Mouse (Mus musculus) embryonic facial prominence, embryonic 15.5 days (tissue): ENCODE data around the gene Hspb1. TPM values are rescaled to one million over a fixed set of nuclear protein-coding genes. Genes with fewer than 3 reads are reported as not detected.
A peak's percentile ranks its signal among the peaks of the same experiment; 100 is the strongest.

ENCODE experiments used
- ATAC-seq: fragments of 200-750 bp; cut with Nextera tagmentation; 2 replicates; pipeline ENCODE4 v1.8.0; 2017; ENCODE audit warnings: low read depth, moderate TSS enrichment; ENCODE audit not compliant: insufficient number of reproducible peaks, low FRiP score, low TSS enrichment
- H3K27ac ChIP-seq: fragments of 300-500 bp; sonication (generic); replicated peaks from 2 replicates; pipeline ENCODE4 v1.5.1; 2015; ENCODE audit warnings: mild to moderate bottlenecking, inconsistent platforms
- H3K27me3 ChIP-seq: fragments of 300-500 bp; sonication (generic); 2 replicates; pipeline ENCODE4 v1.6.1; 2015; ENCODE audit warnings: inconsistent platforms
- H3K36me3 ChIP-seq: fragments of 300-500 bp; sonication (generic); 2 replicates; pipeline ENCODE4 v1.6.1; 2015; ENCODE audit warnings: mild to moderate bottlenecking, inconsistent platforms
- H3K4me1 ChIP-seq: fragments of 300-500 bp; sonication (generic); 2 replicates; pipeline ENCODE4 v1.6.1; 2015; ENCODE audit warnings: inconsistent platforms
- H3K4me2 ChIP-seq: fragments of 300-500 bp; sonication (generic); replicated peaks from 2 replicates; pipeline ENCODE4 v1.6.1; 2015; ENCODE audit warnings: mild to moderate bottlenecking, inconsistent platforms
- H3K4me3 ChIP-seq: fragments of 300-500 bp; sonication (generic); replicated peaks from 2 replicates; pipeline ENCODE4 v1.5.1; 2015; ENCODE audit warnings: mild to moderate bottlenecking, inconsistent platforms
- H3K9ac ChIP-seq: fragments of 300-500 bp; sonication (generic); 2 replicates; pipeline ENCODE4 v1.6.1; 2015; ENCODE audit warnings: inconsistent platforms
- H3K9me3 ChIP-seq: fragments of 300-500 bp; sonication (generic); replicated peaks from 2 replicates; pipeline ENCODE4 v1.6.1; 2016; ENCODE audit warnings: inconsistent platforms
- WGBS: fragments of 180-500 bp; shearing (Covaris S2); methylation state at CpG from one replicate; pipeline ENCODE4 v1.1.7; 2015; 5-methylcytosine and 5-hydroxymethylcytosine counted together
- polyA plus RNA-seq: library from polyadenylated mRNA; unstranded; fragments of >200 nt; fragmentation: Nextera tagmentation; extraction: Ambion mirVana; gene quantifications from 2 replicates; pipeline ENCODE4 v1.2.1, GENCODE M21; 2015

Gene Hspb1
- polyA plus RNA-seq = 803 and 821 TPM in 2 replicates

DNA sequence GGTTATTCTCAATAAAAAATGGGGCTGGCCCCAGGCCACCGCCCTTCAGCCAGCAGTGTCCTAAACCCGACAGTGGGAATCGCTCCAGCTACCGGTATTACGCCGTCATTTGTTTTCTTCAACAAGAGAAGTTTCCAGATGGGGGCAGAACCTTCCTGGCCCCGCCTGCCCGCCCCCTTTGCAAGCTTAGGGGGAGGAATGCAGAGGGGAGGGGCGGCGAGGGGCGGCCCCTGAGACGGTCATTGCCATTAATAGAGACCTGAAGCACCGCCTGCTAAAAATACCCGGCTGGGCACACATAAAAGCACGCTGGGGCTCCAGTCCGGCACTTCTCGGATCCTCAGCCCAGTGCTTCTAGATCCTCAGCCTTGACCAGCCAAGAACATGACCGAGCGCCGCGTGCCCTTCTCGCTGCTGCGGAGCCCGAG, at the start of gene Hspb1:
Gene Hspb1, plus strand, starts transcription at position 245 of the 428 bp plus-strand sequence.
- Histone ChIP-seq H3K9me3 (no peaks in the 10 kb centered on the region), H3K9ac (peak within 1 kb of the TSS; percentile 35), H3K4me1 (peaks cover 26% of the 10 kb centered on the region), H3K36me3 (no peaks in the 10 kb centered on the region), H3K27me3 (no peaks in the 10 kb centered on the region; the same call in 1 of the 2 replicates), H3K27ac (peak within 1 kb of the TSS; percentile 58), H3K4me3 (peak within 1 kb of the TSS; percentile 44), H3K4me2 (peak within 1 kb of the TSS; percentile 59)
- WGBS = under 1% methylated on average over 24 of the region's 24 CpGs
- peak; percentile 74 for ATAC-seq

DNA sequence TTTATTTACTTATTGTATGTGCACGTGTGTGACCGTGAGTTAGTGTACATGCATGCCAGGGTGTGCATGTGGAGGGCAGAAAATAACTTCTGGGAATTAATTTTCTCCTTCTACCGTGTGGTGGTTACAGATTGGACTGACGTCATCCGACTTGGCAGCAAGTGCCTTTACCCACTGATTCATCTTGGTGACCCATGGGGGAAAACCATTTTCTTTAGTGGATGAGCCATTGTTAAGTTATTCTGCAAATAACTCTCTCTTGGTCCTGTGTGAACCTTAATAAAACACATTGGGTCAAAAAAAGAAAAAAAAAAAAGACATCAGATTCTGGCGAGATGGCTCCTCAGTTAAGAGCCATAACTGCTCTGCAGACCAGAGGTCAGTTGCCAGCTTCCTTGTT, 46.1 kb upstream of the Hspb1 start:
- Histone ChIP-seq H3K36me3 (no peaks in the 10 kb centered on the region), H3K9me3 (no peaks in the 10 kb centered on the region), H3K4me2 (no peak overlapping the region), H3K27ac (no peak overlapping the region), H3K9ac (no peak overlapping the region), H3K27me3 (0 out of 2 replicates have a peak, but pooled peaks cover 10% of the 10 kb centered on the region), H3K4me1 (no peaks in the 10 kb centered on the region), H3K4me3 (no peak overlapping the region)
- 77% methylated on average over 6 of the region's 6 CpGs for WGBS
- no peak for ATAC-seq

DNA sequence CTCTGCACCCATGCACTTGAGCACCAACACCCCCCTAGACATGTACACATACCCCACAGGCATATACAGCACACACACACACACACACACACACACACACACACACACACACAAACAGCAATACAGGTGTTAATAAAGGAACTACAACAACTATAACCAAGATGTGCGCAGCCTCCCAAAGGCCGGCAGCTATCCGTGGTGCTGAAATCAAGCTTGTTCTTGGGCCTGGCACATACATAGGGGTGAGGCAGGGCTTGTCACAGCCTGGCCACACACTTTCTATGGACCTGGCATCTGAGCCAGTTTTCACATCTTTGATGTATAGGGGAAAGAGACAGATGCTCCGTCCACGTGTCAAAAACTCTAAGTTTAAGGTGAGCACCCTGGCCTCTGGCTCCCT, 44.3 kb upstream of the Hspb1 start:
- Histone ChIP-seq H3K36me3 (no peaks in the 10 kb centered on the region), H3K27me3 (0 out of 2 replicates have a peak, but pooled peaks cover 7% of the 10 kb centered on the region), H3K9me3 (no peaks in the 10 kb centered on the region), H3K4me3 (no peak overlapping the region), H3K4me2 (no peak overlapping the region), H3K27ac (no peak overlapping the region), H3K4me1 (no peaks in the 10 kb centered on the region), H3K9ac (no peak overlapping the region)
- WGBS = 17% methylated on average over 5 of the region's 5 CpGs
- no peak for ATAC-seq

DNA sequence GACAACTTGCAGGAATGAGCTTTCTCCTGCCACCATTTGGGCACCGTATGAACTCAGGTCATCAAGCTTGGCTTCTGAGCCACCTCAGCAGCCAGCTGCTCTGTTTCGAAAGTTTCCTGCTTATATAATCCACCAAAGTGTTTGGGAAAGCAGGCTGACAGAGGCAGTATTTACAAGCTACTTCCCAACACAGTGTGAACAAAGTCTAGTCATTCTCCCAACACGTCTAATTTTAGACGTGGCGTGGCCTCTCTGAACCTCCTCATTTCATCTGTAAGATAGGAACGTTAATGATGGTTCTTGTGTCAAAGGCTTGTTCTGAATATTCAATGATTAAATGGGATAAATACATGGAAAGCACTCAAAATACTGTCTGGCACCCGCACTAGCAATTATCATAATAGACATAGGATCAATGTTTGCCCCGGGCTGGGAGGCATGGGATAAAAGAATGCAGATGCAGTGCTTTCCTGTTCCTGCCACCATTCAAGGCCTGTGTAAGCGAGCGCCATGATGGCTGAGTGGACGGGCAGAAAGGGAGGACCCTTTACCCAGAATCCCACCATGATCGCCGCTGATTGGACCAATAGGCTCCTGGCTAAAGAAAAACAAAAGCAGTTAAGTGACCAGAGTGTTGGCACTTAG, 41.9 kb upstream of the Hspb1 start:
- H3K4me1 ChIP-seq = 0 out of 2 replicates have a peak, but pooled peaks cover under 1% of the 10 kb centered on the region
- no peak for ATAC-seq
- 70% methylated on average over 13 of the region's 13 CpGs for WGBS

DNA sequence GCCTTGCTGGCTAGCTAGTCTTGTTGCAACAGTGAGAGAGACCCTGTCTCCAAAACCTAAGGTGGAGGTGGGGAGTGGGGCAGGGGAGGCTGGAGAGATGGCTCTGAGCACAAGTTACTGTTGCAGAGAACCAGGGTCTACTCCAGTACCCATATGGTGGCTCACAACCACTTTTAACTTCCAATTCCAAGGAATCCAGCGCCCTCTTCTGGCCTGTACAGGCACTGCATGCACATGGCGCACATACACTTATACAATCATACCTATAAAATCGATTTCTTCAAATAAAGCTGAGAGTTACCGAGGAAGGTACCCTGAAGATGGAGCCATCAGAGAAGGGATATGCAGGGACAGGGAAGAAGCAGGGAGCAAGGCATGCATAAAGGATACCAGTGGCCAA, 40.3 kb upstream of the Hspb1 start:
- H3K9me3 ChIP-seq = no peaks in the 10 kb centered on the region
- ATAC-seq = no peak
- 73% methylated on average over 4 of the region's 4 CpGs for WGBS
- no peak overlapping the region for H3K27ac ChIP-seq
- H3K27me3 ChIP-seq = peaks cover 35% of the 10 kb centered on the region
- 0 out of 2 replicates have a peak, but pooled peaks cover 5% of the 10 kb centered on the region for H3K4me1 ChIP-seq
- H3K36me3 ChIP-seq = no peaks in the 10 kb centered on the region
- no peak overlapping the region for H3K9ac ChIP-seq
- no peak overlapping the region for H3K4me2 ChIP-seq
- no peak overlapping the region for H3K4me3 ChIP-seq

More for the DNA sequence above, 41.9 kb upstream of the Hspb1 start:
- Histone ChIP-seq H3K27me3 (peaks cover 18% of the 10 kb centered on the region), H3K36me3 (no peaks in the 10 kb centered on the region), H3K27ac (no peak overlapping the region), H3K9me3 (no peaks in the 10 kb centered on the region), H3K4me2 (no peak overlapping the region), H3K4me3 (no peak overlapping the region), H3K9ac (no peak overlapping the region)

DNA sequence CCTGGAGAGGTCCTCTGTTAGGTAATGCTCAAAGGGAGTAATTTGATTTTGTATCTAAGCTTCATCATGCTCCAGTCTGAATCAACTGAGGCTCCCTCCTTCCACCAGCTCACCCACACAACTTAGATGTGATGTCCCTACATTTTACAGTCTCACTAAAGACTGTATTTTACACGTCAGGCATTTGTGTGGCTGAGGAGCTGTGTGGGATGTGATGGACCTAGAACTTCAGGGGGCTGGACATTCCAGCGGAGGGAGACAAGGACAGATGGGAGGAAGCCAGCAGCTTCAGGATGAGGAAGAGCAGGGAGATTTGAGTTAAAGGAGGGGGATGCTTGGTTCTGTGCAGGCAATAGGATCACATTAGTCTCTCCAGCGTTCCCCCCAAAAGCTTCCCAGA, 39.8 kb upstream of the Hspb1 start:
- H3K27me3 ChIP-seq = peaks cover 36% of the 10 kb centered on the region

DNA sequence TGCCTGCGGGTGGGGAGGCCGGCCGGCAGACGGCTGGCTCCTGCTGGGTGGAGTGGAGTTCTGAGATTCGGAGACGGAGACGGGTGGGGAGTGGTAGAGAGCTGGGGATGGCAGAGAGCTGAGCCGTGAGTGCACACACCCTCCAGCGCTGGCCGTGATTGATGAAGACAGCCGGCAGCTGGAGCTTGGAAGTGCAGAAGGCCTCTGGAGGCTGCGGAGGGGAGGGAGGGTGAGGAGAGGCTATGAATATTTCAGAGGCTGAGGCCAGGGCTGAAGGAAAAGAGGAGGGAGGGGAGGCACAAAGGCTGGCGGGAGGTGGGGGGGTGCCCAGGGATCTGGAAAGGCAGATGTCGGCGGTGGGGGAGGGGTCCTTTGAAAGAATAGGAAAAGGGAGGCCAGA, 36.7 kb upstream of the Hspb1 start:
- no peak overlapping the region for H3K4me3 ChIP-seq
- H3K4me1 ChIP-seq = 0 out of 2 replicates have a peak, but pooled peaks cover 5% of the 10 kb centered on the region
- no peak overlapping the region for H3K9ac ChIP-seq
- no peaks in the 10 kb centered on the region for H3K9me3 ChIP-seq
- H3K27me3 ChIP-seq = peaks cover 64% of the 10 kb centered on the region
- no peak overlapping the region for H3K4me2 ChIP-seq
- no peaks in the 10 kb centered on the region for H3K36me3 ChIP-seq
- H3K27ac ChIP-seq = no peak overlapping the region
- under 1% methylated on average over 15 of the region's 15 CpGs for WGBS
- peak; percentile 20; the same call in 1 of the 2 replicates for ATAC-seq

More for the DNA sequence above, 39.8 kb upstream of the Hspb1 start:
- Histone ChIP-seq H3K4me3 (no peak overlapping the region), H3K4me2 (no peak overlapping the region), H3K4me1 (0 out of 2 replicates have a peak, but pooled peaks cover 5% of the 10 kb centered on the region), H3K9me3 (no peaks in the 10 kb centered on the region), H3K27ac (no peak overlapping the region), H3K36me3 (no peaks in the 10 kb centered on the region), H3K9ac (no peak overlapping the region)
- ATAC-seq = no peak
- 88% methylated on average over 3 of the region's 3 CpGs for WGBS

DNA sequence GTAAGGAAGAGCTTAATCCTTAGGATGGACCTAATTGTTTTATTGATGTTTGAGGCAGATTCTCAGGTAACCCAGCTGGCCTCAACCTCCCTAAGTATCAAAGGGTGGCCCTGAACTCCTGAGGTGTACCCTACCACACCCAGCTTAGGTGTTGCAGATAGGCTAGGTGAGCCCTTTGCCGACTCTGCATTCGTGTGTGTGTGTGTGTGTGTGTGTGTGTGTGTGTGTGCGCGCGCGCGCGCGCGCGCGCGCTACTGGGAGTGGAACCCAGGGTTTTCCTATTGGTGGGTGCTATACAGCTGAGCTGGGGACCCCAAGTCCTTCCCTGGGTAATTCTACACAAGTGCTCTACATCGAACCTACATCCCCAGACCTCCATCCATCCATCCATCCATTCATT, 36.2 kb upstream of the Hspb1 start:
- Histone ChIP-seq H3K27ac (no peak overlapping the region), H3K4me2 (no peak overlapping the region)
- 4% methylated on average over 14 of the region's 14 CpGs for WGBS

DNA sequence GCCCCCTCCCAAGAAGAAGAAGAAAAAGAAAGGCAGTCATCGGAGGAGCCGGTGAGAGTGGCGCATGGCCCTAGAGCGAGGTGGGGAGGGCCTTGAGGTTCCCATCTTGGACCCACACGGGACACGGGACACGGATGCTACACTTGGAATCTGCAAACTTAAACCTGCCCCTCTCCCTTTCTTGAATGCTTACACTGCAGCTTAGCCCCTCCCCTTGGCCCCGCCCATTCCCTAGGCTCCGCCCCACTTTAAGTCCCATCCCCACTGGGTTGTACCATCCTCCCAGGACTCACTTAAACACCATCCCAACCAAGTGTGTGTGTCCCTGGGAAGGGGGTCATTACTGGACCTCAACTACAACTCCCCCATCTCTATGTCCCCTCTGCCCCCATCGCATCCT, 35.3 kb upstream of the Hspb1 start:
- ATAC-seq = no peak
- no peak overlapping the region for H3K4me2 ChIP-seq
- H3K9me3 ChIP-seq = no peaks in the 10 kb centered on the region
- no peak overlapping the region for H3K27ac ChIP-seq
- H3K4me1 ChIP-seq = peaks cover 11% of the 10 kb centered on the region; the same call in 1 of the 2 replicates
- peaks cover 78% of the 10 kb centered on the region for H3K27me3 ChIP-seq
- H3K4me3 ChIP-seq = no peak overlapping the region
- WGBS = 2% methylated on average over 10 of the region's 10 CpGs
- H3K9ac ChIP-seq = no peak overlapping the region
- H3K36me3 ChIP-seq = no peaks in the 10 kb centered on the region

More for the DNA sequence above, 36.2 kb upstream of the Hspb1 start:
- H3K36me3 ChIP-seq = no peaks in the 10 kb centered on the region
- H3K9ac ChIP-seq = no peak overlapping the region
- H3K4me1 ChIP-seq = 0 out of 2 replicates have a peak, but pooled peaks cover 5% of the 10 kb centered on the region
- ATAC-seq = no peak
- H3K9me3 ChIP-seq = no peaks in the 10 kb centered on the region
- peaks cover 69% of the 10 kb centered on the region for H3K27me3 ChIP-seq
- H3K4me3 ChIP-seq = no peak overlapping the region

DNA sequence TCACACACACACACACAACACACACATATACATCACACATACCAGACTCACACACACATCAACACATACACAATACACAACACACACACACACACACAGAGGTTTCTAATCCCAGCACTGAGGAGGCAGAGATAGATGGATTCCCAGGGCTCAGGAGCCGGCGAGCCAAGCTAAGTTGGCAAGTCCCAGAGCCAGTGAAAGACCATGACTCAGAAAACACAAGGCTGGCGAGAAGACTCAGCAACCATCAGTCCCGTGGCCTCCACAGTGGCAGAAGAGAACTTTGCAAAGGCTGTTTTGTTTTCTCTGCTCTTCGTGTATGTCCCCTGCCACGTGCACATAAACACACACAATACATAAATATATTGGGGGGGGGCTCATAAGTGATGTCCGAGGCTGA, 34.0 kb upstream of the Hspb1 start:
- H3K4me1 ChIP-seq = peaks cover 11% of the 10 kb centered on the region; the same call in 1 of the 2 replicates
- H3K4me2 ChIP-seq = no peak overlapping the region
- H3K9ac ChIP-seq = no peak overlapping the region
- no peak overlapping the region for H3K27ac ChIP-seq
- ATAC-seq = no peak
- no peak overlapping the region for H3K4me3 ChIP-seq
- H3K9me3 ChIP-seq = no peaks in the 10 kb centered on the region
- H3K27me3 ChIP-seq = peaks cover 91% of the 10 kb centered on the region
- no peaks in the 10 kb centered on the region for H3K36me3 ChIP-seq
- 54% methylated on average over 7 of the region's 7 CpGs for WGBS

DNA sequence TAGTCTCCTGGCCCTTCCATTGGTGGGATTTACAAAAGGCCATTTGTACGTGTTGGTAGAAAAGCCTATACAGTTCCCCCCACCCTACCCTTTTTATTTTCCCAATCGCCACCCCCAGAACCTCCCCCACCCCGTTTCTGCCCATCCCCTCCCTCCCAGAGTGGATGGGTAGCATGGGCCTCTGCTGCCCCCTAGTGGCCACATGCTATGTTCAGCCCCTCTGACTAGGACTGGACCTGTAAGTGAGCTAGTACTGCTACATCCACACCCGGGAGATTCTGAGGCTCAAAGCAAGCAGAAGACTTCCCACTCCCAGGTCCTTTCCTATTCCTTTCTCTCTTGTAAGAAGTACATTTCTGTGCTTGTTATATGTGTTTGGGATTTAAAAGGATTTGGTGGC, 32.6 kb upstream of the Hspb1 start:
- 0% methylated on average over 4 of the region's 4 CpGs for WGBS
- no peak for ATAC-seq

More for the DNA sequence above, 32.6 kb upstream of the Hspb1 start:
- H3K4me1 ChIP-seq = peaks cover 11% of the 10 kb centered on the region; the same call in 1 of the 2 replicates
- H3K4me3 ChIP-seq = no peak overlapping the region
- H3K9me3 ChIP-seq = no peaks in the 10 kb centered on the region
- no peak overlapping the region for H3K4me2 ChIP-seq
- no peaks in the 10 kb centered on the region for H3K36me3 ChIP-seq
- no peak overlapping the region for H3K27ac ChIP-seq
- H3K27me3 ChIP-seq = peaks cover 91% of the 10 kb centered on the region
- no peak overlapping the region for H3K9ac ChIP-seq
